Mouse (Mus musculus) cerebellum, postnatal 4 days (tissue): Measurements from ENCODE around the gene Msantd3.

Experiments used
- DNase-seq, 2 experiments: peaks; one replicate each; pipeline ENCODE4 v3.0.0; 2022; ENCODE audit warnings: low spot score in 2 of 2, mixed read lengths in 1 of 2

Msantd3 gene

DNA sequence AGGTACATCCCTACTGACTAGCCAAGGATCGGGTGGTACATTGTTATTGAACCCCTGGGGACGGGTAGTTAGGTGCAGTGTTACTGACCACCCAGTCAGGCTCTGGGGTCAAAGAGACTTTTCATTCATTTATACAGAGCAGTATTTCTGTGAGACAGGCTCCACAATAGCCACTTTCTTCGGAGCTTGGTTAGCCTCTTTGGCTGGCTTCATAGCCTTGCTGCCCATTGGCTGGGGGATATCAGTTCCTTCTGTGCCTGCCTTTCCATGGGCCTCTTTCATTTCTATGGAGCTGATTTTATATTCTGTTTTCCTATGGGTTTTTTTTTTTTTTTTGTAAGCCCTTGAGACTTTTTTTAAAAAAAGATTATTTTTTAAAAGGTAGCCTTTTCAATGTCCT, 65.9 kb downstream of the Msantd3 start:
- no peak for DNase-seq

DNA sequence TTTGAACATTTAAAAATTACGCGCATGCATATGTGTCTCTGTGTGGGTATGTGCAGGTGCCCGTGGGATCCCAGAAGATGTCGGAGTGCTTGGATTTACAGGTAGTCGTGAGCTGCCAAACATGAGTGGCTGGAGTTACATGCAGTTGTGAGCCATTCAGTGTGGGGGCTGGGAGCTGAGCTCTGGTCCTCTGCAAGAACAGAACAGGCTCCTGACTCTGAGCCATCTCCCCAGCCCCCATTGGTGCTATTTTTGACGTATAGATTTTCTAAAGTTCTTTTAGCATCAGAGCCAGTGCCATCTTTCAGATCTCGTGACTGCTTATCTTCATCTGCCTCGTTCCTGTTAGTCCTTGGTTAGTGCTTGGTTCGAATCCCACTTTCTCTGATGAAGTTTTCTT, 69.8 kb downstream of the Msantd3 start:
- no peak for DNase-seq

DNA sequence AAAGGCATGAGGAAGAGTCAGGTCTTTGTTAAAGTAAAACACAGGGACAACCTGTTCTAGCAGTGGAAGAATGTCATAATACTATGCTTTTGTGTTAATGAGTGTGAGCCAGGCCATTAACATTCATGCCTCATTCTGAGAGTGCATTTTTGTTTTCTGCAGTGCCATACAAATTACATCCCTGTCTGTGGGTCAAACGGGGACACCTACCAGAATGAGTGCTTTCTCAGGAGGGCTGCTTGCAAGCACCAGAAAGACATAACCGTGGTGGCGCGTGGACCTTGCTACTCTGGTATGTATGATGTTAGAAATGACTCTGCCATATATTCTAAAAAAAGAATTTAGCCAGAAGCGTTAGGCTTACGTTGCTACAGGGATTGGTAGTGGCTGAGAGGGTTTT, 70.5 kb downstream of the Msantd3 start:
- no peak for DNase-seq
